Mouse (Mus musculus): ENCODE measurements around the gene Cckar. TPM values are rescaled to one million over a fixed set of nuclear protein-coding genes. Genes with fewer than 3 reads are reported as not detected.

Gene Cckar
- total RNA-seq (2017), result not detected in 2 replicates

- ATAC-seq (replicated peaks in 1 of 2; ENCODE audit: insufficient read depth in 1 of 2, low FRiP score in 2 of 2, low TSS enrichment in 1 of 2, low read depth in 1 of 2, poor library complexity in 2 of 2, severe bottlenecking in 2 of 2), result no peak
These were observed at the start of gene Cckar for GRCm38 (mm10) chr5:53707235-53708177. Gene Cckar (minus strand): TSS chr5:53707705.

- ATAC-seq (replicated peaks in 1 of 2; ENCODE audit: insufficient read depth in 1 of 2, low FRiP score in 2 of 2, low TSS enrichment in 1 of 2, low read depth in 1 of 2, poor library complexity in 2 of 2, severe bottlenecking in 2 of 2), result no peak
These were observed 36.6 kb upstream of the Cckar start for GRCm38 (mm10) chr5:53744061-53744460.

GRCm38 (mm10) chr5:53732933-53733332 lies 25.4 kb upstream of the Cckar start:
- no peak for ATAC-seq (replicated peaks in 1 of 2; ENCODE audit: insufficient read depth in 1 of 2, low FRiP score in 2 of 2, low TSS enrichment in 1 of 2, low read depth in 1 of 2, poor library complexity in 2 of 2, severe bottlenecking in 2 of 2)

GRCm38 (mm10) chr5:53727606-53728005 lies 20.1 kb upstream of the Cckar start:
- no peak for ATAC-seq (replicated peaks in 1 of 2; ENCODE audit: insufficient read depth in 1 of 2, low FRiP score in 2 of 2, low TSS enrichment in 1 of 2, low read depth in 1 of 2, poor library complexity in 2 of 2, severe bottlenecking in 2 of 2)

GRCm38 (mm10) chr5:53726011-53726410 lies 18.5 kb upstream of the Cckar start:
- no peak for ATAC-seq (replicated peaks in 1 of 2; ENCODE audit: insufficient read depth in 1 of 2, low FRiP score in 2 of 2, low TSS enrichment in 1 of 2, low read depth in 1 of 2, poor library complexity in 2 of 2, severe bottlenecking in 2 of 2)

- no peak for ATAC-seq (replicated peaks in 1 of 2; ENCODE audit: insufficient read depth in 1 of 2, low FRiP score in 2 of 2, low TSS enrichment in 1 of 2, low read depth in 1 of 2, poor library complexity in 2 of 2, severe bottlenecking in 2 of 2)
These were observed 9.0 kb upstream of the Cckar start for GRCm38 (mm10) chr5:53716462-53716861.

GRCm38 (mm10) chr5:53711277-53711676 lies 3.8 kb upstream of the Cckar start:
- no peak for ATAC-seq (replicated peaks in 1 of 2; ENCODE audit: insufficient read depth in 1 of 2, low FRiP score in 2 of 2, low TSS enrichment in 1 of 2, low read depth in 1 of 2, poor library complexity in 2 of 2, severe bottlenecking in 2 of 2)

- no peak for ATAC-seq (replicated peaks in 1 of 2; ENCODE audit: insufficient read depth in 1 of 2, low FRiP score in 2 of 2, low TSS enrichment in 1 of 2, low read depth in 1 of 2, poor library complexity in 2 of 2, severe bottlenecking in 2 of 2)
These were observed 686 bp upstream of the Cckar start for GRCm38 (mm10) chr5:53708191-53708590.

- no peak for ATAC-seq (replicated peaks in 1 of 2; ENCODE audit: insufficient read depth in 1 of 2, low FRiP score in 2 of 2, low TSS enrichment in 1 of 2, low read depth in 1 of 2, poor library complexity in 2 of 2, severe bottlenecking in 2 of 2)
These were observed 4.8 kb downstream of the Cckar start for GRCm38 (mm10) chr5:53702686-53703085.

- ATAC-seq (replicated peaks in 1 of 2; ENCODE audit: insufficient read depth in 1 of 2, low FRiP score in 2 of 2, low TSS enrichment in 1 of 2, low read depth in 1 of 2, poor library complexity in 2 of 2, severe bottlenecking in 2 of 2), result no peak
These were observed 9.7 kb downstream of the Cckar start for GRCm38 (mm10) chr5:53697794-53698193.

GRCm38 (mm10) chr5:53696701-53697100 lies 10.8 kb downstream of the Cckar start:
- no peak for ATAC-seq (replicated peaks in 1 of 2; ENCODE audit: insufficient read depth in 1 of 2, low FRiP score in 2 of 2, low TSS enrichment in 1 of 2, low read depth in 1 of 2, poor library complexity in 2 of 2, severe bottlenecking in 2 of 2)

GRCm38 (mm10) chr5:53692662-53693061 lies 14.8 kb downstream of the Cckar start:
- ATAC-seq (replicated peaks in 1 of 2; ENCODE audit: insufficient read depth in 1 of 2, low FRiP score in 2 of 2, low TSS enrichment in 1 of 2, low read depth in 1 of 2, poor library complexity in 2 of 2, severe bottlenecking in 2 of 2), result no peak

- no peak for ATAC-seq (replicated peaks in 1 of 2; ENCODE audit: insufficient read depth in 1 of 2, low FRiP score in 2 of 2, low TSS enrichment in 1 of 2, low read depth in 1 of 2, poor library complexity in 2 of 2, severe bottlenecking in 2 of 2)
These were observed 15.4 kb downstream of the Cckar start for GRCm38 (mm10) chr5:53692100-53692499.

GRCm38 (mm10) chr5:53691577-53691976 lies 15.9 kb downstream of the Cckar start:
- ATAC-seq (replicated peaks in 1 of 2; ENCODE audit: insufficient read depth in 1 of 2, low FRiP score in 2 of 2, low TSS enrichment in 1 of 2, low read depth in 1 of 2, poor library complexity in 2 of 2, severe bottlenecking in 2 of 2), result no peak

- no peak for ATAC-seq (replicated peaks in 1 of 2; ENCODE audit: insufficient read depth in 1 of 2, low FRiP score in 2 of 2, low TSS enrichment in 1 of 2, low read depth in 1 of 2, poor library complexity in 2 of 2, severe bottlenecking in 2 of 2)
These were observed 19.2 kb downstream of the Cckar start for GRCm38 (mm10) chr5:53688326-53688725.

- ATAC-seq (replicated peaks in 1 of 2; ENCODE audit: insufficient read depth in 1 of 2, low FRiP score in 2 of 2, low TSS enrichment in 1 of 2, low read depth in 1 of 2, poor library complexity in 2 of 2, severe bottlenecking in 2 of 2), result no peak
These were observed 21.1 kb downstream of the Cckar start for GRCm38 (mm10) chr5:53686379-53686778.

- no peak for ATAC-seq (replicated peaks in 1 of 2; ENCODE audit: insufficient read depth in 1 of 2, low FRiP score in 2 of 2, low TSS enrichment in 1 of 2, low read depth in 1 of 2, poor library complexity in 2 of 2, severe bottlenecking in 2 of 2)
These were observed 21.9 kb downstream of the Cckar start for GRCm38 (mm10) chr5:53685623-53686022.

GRCm38 (mm10) chr5:53684417-53684816 lies 23.1 kb downstream of the Cckar start:
- no peak for ATAC-seq (replicated peaks in 1 of 2; ENCODE audit: insufficient read depth in 1 of 2, low FRiP score in 2 of 2, low TSS enrichment in 1 of 2, low read depth in 1 of 2, poor library complexity in 2 of 2, severe bottlenecking in 2 of 2)

GRCm38 (mm10) chr5:53683916-53684315 lies 23.6 kb downstream of the Cckar start:
- no peak for ATAC-seq (replicated peaks in 1 of 2; ENCODE audit: insufficient read depth in 1 of 2, low FRiP score in 2 of 2, low TSS enrichment in 1 of 2, low read depth in 1 of 2, poor library complexity in 2 of 2, severe bottlenecking in 2 of 2)

Data from hematopoietic stem cell, adult 5-6 weeks (primary cell).